Mouse (Mus musculus): ENCODE measurements around the gene Car5a.

Gene Car5a

DNA sequence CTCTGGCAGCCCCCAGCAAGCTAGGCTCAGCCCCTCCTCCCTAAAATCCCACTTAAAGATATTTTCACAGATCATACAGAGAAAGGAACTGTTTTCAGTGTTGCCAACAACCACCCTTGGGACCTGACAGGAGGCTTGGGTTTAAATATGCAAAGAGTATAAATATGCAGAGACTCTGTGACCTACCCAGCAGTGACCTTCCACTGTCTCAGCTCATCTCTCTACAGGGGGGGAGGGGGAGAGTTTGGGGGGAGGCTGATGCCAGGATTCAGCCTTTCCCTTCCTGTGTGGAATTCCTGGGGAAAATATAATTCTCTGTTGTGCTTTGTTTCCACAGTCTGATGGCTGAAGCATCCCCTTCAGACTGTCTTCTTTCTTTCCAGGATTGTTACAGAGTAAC, 9.8 kb downstream of the Car5a start:
- no peak for DNase-seq (ENCODE audit: low spot score in 2 of 2)

DNA sequence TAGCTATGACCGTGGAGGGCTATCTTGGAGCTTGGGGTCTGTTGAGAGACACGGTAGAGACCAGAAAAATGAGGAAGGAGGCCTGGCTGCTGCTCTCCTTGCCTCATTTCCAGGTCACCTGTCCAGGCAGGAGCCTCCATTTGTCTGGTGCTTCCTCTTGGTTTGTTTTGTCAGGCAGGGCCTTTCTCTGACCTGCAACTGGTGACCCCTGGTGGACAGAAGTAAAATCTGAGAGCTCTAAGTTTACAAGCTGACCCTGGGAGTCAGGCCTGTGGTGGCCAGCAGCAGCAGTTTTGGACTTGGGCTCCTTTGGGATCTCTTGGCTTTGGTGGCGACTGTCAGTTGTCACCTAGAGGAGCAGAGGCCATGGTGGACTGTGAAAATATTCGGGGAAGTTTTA, 10.2 kb downstream of the Car5a start:
- DNase-seq (ENCODE audit: low spot score in 2 of 2): peak; percentile 22 to 32

DNA sequence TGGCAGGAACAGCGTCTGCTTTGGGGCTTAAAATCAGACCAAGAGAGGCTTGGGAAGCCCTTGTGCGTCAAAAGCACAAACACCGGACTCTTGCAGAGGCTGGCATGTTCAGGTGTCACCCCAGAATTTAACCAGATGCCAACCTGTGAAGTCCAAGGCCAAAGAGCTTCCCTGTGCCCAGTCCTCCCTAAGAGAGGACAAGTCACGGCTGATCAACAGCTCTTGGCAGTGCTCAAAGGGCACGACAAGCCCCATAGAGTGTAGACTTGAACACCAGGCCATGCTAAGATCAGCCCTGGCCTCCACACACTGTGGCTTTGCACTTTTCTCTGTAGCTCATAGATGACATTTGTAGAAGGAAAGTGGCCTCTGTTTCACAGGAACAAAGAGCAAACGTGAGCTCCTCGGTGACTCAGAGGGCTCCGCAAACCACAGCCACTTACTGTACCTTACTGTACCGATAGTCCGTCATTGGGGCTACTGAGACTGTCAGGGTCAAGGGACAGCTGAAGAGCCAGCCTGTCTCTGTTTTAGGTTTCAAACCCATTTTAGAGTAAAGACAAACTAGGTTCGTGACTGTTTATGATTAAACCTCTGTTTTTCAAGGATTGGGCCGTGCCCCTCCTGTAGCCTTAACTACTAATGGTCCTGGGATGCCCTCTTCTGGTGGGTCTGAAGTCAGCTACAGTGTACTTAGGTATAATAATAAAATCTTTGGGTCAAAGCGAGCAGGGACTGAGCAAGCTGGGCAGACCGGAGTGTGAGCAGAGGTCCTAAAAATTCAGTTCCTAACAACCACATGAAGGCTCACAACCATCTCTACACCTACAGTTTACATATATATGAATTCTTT, 11.8 kb downstream of the Car5a start:
- DNase-seq (ENCODE audit: low spot score in 2 of 2): no peak

DNA sequence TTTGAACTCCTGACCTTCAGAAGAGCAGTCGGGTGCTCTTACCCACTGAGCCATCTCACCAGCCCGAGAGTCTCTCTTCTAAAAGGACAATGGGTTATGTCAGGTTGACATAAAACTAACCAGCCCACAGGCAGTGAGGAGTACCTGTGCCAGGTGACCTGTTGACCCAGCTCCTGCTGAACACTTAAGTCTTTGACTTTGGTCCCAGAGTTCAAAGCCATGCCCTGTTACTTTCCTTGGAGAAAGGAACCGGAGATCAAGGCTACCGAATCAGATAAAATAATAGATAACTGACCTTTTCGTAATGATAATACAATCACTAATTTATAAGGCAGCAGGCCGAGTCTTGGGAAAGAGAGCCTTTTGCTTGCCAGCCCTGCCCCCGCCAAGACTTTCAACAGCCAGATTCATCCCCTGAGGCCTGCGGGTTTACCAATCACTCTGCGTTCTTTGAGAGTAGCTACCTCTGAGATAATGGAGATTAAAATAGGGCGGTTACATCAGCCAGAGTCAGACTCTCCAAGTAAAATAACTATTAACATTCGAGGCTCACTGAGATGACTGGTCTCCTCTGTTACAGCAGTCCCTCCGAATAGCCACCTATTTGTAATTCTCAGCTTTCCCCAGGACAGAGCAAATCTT, 12.6 kb downstream of the Car5a start:
- DNase-seq (ENCODE audit: low spot score in 2 of 2): no peak

DNA sequence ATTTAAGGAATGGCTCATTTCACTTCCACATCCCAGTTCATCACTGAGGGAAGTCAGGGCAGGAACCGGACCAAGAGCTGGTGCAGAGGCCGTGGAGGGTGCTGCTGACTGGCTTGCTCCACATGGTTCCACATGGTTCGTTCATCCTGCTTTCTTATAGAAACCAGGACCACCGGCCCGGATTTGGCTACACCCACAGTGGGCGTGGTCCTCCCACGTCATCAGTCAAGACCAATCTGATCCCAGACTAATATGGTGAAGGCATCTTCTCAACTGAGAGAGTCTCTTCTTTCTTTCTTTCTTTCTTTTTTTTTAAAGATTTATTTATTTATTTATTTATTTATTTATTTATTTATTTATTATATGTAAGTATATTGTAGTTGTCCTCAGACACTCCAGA, 13.1 kb downstream of the Car5a start:
- no peak for DNase-seq (ENCODE audit: low spot score in 2 of 2)

DNA sequence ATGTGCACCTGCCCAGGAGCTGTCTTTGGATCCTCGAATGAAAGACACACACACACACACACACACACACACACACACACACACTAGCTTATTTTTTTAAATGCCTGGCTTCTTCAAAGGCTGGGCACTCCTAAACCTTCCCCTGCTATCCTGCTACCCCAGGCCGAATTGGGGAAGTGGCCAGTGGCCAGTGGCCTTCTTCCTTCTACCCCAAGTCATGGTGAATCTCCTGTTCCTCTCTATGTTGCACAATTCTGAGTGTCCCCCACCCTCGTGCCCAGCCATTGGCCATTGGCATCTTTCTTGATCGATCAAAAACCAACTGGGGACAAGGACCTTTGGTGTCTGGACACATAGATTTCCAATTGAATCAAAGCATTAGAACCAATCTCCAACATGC, 14.7 kb downstream of the Car5a start:
- DNase-seq (ENCODE audit: low spot score in 2 of 2): no peak

DNA sequence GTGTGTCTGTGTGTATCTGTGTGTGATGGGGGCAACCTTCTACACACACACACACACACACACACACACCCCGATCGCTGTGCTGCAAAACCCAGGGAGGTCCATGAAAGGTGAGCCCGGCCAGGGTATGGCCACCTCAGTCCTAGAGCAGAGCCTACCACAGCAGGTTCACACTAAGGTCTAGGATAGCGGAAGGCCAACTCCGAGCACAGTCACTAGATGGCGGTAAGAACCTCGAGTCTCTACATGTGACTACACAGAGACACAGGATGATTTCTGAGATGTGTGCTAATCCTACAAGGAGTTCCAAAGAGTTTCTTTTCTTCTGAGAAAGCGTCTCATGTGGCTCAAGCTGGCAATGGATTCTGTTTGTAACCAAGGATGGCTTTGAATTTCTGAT, 17.4 kb downstream of the Car5a start:
- DNase-seq (ENCODE audit: low spot score in 2 of 2): peak; percentile 25 to 32

DNA sequence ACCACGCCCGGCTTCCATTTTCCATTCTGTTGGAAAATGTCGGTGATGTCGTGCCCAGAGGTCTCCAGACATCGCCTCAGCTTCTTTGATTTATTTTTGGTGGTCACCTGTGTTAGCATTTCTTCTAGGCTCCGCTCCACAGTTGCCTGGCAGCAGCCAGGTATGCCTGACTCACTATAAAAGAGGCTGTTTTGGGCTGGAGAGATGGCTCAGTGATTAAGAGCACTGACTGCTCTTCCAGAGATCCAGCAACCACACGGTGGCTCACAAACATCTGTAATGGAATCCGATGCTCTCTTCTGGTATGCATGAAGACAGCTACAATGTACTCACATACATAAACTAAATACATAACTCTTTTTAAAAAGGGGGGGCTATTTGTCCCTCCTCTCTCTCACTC, 18.4 kb downstream of the Car5a start:
- DNase-seq (ENCODE audit: low spot score in 2 of 2): no peak

DNA sequence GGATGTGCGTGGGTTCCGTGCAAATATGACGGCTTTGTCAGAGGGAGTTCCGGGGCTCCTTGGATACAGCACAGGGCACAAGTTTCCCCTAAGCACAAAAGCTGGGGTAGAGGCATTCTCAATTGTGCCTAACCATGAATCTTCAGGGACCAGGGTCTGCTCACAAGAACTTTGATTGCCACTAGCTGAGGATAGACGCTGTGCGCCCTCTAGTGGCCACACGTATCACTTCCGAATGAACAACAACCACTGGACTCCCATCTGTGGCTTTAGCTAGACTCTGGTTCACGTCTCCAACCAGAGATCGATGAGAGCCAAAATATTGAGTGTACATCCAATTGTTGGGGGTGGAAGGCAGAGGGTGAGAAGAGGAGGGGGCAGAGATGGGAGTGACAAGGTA, 19.1 kb downstream of the Car5a start:
- peak; percentile 55 to 63 for DNase-seq (ENCODE audit: low spot score in 2 of 2)

DNA sequence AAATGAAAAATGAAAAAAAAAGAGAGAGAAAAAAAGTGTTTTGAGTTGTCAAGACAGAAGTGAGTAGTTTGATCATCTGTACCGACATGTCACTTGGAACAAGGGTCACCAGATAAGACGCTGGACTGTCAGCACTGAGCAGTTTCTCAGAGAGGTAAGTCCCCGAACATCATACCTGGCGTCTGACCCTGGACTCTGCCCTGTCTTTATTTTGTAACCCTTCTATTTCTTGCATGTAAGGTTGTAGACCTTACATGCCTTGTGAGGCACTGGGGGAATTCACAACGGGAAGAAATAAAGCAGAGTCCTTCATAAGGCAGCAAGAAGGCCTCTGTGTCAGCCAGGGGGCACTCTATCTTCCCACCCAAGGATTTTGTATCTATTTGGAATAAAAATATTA, 20.0 kb downstream of the Car5a start:
- no peak for DNase-seq (ENCODE audit: low spot score in 2 of 2)

DNA sequence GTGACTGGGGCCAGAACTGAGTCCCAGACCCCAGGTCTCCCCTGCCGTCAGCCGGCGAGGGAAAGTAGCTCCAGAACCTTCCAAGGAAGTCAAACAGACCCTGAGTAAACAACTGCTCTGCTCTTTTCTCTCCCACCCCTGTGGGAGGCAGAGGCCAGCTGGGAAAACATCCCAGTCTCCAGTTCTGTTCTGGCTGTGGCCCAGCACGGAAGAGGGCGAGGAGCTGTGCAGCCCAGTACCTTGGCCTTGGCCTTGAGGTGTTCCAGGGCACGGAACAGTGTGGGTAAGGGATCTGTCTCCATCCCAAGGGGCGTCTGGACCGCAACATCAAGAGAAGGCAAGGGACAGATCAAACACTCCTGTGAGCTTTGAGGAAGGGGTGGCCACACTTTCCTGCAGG, 22.6 kb downstream of the Car5a start:
- DNase-seq (ENCODE audit: low spot score in 2 of 2): no peak

DNA sequence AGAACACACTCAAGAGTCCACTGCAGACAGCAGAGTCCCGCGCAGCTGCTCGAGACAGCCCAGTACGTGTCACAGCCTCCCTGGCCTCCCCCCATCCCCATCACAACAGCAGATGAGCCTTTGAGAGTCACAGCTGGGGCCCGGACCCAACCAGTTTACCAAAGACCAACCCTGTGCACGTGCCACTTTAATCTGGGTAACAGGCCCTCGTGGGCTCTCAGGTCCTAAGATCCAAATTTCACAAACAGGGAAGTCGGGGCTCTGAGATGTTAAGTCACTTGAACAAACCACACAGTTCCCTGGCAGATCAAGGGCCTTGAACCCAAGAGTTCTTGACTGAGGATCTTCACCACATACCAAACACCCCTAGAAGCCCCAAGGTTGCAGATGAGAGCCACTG, 23.1 kb downstream of the Car5a start:
- no peak for DNase-seq (ENCODE audit: low spot score in 2 of 2)

DNA sequence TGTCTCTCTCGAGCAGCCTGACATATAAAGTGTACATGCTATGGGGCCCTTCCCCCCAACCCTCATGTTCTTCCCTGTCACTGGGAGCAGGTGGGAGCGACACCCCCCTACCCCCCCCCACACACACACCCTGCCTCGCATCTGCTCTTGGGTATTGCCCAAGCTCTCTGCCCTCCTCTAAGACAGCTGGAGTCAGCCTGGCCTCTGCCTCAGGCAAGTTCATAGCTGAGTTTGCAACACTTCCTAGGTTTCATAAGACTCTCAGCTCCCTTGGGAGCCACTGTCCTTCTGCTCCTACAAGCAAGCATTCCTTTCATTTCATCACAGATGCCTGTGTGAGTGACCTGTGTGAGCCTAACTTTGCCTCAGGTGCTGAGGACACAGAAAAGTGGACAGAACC, 25.0 kb downstream of the Car5a start:
- no peak for DNase-seq (ENCODE audit: low spot score in 2 of 2)

DNA sequence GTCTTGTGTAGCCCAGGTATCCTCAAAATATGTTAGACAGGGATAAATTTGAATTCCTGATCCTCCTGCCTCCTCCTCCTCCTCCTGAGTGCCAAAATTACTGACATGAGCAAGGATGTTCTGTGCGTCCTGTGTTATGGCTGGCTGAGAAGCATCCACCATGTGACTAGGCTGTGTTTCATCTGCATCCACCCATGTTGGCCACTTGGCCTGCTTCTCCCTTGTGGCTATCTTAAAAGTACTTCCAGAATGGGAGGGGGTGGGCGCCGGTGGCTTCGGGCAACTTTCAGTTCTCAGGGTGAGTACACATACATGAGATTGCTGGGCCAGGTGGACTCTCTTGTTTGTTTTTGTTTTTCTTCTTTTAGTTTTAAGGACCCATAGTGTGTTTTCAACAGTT, 25.5 kb downstream of the Car5a start:
- DNase-seq (ENCODE audit: low spot score in 2 of 2): no peak

DNA sequence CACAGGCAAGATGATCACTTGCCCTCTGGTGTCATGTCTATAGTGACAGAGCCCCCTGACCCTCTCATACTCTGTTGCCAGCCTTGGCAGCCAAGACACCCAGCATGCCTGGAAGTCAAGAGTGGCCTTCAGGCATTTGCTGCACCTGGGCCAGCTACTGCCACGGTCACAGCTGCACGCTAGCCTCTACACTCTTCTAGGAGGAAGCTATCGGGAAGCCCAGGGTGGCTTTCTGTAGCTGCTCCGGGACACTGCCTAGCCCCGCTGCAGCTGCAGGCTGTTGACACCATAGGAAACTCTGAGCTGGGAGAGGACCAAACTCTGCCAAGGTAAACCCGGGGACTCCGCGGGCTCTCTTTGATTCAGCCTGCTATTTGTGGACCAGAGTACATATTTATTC, 31.3 kb downstream of the Car5a start:
- DNase-seq (ENCODE audit: low spot score in 2 of 2): no peak

DNA sequence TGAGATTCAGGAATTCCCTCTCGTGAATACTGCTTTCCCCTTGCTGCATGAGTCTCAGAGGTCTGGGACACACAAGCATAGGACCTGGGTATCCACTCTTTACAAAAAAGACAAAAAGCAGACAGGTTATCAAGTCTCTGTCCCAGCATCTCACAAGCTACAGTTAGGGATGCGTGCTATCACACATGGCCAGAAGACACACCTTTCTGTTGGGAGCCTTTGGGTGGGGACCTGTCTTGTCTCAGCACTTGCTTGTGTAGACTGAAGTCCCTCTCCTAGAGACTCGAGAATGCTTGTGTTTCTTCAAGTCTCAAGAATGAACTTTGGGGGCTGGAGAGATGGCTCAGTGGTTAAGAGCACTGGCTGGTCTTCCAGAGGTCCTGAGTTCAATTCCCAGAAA, 31.9 kb downstream of the Car5a start:
- DNase-seq (ENCODE audit: low spot score in 2 of 2): no peak

DNA sequence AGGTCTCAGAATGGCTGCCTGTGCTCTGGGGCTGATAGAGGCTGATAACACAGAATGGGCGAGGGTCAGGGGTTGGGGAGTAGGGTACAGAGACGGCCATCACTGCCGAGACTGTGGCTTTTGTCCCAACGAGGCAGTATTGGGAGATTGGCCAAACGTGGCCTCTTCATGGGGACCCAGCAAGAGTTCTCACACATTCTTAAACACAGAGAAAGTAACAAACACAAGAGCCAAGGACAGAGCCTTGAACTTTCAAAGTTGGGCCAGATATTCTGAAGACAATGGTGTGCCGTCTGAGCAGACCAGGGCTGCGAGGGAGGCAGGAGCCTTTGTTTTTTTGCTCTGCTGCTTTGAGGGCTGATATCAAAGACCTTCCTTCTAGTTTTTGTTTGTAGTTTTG, 32.7 kb downstream of the Car5a start:
- DNase-seq (ENCODE audit: low spot score in 2 of 2): no peak

DNA sequence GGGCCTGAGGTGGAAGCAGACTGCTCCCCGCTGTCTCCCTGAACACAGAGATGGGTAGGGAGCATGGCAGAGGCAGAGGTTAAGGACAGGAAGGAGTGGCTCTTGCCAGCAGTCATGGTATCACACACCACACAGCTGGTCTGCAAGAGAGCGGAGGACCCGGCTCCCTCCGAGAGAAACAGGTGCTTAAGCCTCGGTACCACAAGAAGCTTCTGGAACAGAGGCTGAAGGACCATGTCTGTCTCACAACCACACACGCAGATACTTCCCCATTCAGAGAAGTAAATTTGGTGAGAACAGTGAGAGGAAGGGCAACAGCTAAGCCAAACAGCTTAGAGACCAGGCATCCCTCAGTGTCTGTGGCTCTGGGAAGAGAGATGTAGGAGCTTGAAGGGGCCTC, 33.3 kb downstream of the Car5a start:
- no peak for DNase-seq (ENCODE audit: low spot score in 2 of 2)

DNA sequence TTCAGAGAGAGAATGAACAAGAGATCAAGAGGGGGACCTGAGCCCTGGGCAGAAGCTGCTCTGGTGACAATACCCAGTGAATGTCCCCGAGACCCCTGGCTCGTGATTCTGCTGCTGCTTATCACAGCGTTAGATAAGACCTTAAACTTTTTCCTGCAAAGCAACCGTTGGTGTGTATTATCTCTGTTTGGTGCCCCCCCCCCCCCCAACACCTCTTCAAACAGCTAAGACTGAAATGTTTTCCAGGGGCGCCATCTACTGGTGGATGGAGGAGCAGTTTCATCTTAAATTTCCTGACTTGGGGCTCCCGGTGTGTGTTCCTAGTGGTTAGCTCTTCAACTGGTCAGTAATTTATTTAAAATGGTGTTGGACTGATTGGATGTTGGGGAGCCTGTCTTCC, 35.0 kb downstream of the Car5a start:
- DNase-seq (ENCODE audit: low spot score in 2 of 2): peak; percentile 60 to 77

DNA sequence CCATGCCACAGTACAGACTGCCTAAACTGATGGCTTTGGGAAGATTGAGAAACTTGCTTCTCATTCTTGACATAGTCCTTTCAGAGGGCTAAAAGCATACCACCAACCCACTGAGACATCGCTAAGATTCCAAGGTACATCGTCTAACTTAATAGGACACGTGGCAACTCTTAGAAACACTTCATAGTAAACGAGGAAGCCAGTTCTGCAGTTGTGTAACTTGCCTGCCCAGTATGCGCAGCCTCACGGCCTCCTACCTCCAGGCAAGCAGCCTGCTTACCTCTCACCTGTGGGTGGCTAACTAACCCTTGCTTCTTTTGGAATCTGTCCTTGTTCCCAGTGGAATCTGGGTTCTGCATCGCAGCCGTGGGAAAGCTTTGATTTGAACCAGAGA, 35.6 kb downstream of the Car5a start:
- no peak for DNase-seq (ENCODE audit: low spot score in 2 of 2)

DNA sequence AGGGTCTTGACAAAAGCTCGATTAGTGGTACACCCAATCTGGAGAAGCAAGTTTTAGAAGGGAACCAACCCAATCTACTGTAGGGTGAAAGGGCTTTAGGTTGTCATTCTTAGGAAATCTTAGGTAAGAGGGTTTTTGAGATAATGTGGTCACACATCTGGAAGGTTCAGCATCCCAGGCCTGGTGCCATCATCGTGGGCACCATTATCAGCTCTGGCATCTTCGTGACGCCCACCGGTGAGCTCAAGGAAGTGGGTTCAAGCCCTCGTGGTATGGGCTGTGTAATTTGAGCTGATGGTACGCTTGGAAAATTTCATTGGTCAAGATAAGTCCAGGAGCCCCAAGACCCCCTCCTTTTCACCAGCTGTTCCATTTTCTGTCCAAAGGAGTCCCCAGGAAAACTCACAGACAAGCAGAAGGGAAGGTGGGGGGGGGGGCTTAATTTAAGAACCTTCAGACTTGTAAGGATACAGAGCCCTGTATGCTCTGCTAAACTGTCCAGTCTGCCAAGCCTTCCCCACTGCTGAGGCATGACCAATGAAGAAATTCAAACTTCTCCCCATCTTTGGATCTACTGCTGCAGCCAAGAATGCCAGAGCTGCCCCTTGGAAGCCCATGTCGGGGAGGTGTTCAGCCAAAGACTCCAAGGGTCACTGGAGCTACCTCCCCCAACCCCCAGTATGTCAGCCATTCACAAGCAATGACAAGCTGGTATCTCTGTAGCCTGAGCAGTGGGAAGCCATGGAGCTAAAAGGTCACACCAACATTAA, 36.1 kb downstream of the Car5a start:
- DNase-seq (ENCODE audit: low spot score in 2 of 2): no peak

DNA sequence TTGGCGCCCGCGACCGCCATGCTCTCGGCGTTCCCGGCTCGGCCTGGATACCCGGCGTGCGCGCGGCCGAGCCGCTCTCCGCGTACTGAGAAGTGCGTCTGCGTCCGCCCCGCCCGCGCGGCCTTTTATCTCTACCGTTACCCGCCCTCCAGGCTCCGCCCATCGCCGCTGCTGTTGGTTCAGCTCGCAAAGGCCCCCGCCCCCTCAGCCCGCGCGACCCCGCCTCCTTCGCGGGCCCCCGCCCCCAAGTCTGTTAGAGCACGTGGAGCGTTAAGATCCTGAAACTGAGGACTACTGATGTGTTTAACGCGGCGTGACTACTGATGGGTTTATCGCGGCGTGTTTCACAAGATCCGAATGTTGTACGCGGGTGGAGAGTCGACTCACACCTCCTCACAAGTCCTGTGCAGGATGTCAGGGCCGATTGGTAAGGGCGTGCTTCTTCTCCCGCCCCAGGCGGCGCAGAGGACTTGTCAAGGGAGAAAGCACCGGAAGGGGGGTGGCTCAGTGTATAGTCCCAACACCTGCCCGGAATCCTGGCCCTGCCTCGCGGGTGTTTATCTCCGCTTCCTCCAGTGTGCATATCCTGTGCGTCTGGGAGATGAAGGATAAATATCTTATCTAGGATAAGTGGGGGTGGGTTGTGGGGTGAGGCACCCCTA, 37.0 kb downstream of the Car5a start, which contains the start of gene Slc7a5:
Gene Slc7a5 (minus strand): TSS at position 108 of the 662 bp plus-strand sequence.
- DNase-seq (ENCODE audit: low spot score in 2 of 2): peak; percentile 96
